In the genomic region with DNA sequence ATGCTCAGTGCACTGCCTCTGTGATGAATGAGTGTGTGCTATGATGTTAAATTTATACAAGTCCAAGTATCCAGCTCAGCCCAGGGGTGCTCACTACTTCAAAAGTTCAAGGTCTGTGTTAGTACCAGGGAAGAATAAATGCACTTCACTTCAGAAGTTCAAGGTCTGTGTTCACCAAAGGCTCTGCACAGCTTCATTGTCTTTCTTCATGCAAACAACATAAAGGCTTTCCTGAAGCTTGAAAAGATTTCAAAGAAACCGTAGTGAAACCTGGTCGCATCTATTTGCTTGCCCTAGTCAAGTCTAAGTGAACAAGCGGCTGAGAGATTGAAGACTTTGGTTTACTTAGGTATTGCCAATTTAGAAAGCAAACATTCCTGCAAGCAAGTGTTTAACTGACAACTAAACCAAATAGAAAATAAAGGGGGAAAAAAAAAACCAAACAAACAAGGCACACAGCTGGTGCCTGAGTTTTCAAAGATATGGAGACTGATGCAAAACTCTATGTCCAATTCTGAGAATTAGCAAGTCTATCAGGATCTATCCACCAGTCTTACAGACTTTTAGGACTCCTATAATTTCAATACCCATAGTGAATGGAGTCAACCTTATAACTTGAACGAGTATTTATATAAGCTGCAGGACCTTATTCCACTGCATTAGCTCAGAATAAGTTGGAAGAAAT, we compare ENCODE assay signal across 8 mouse cellular contexts. TPM values are rescaled to one million over a fixed set of nuclear protein-coding genes. Genes with fewer than 3 reads are reported as not detected.
DNase-seq lines count a peak whose midpoint lies in the region; ATAC-seq and TF ChIP-seq lines count a peak whose summit lies in the region.

No protein-coding gene starts in this region.

- H3K36me3 ChIP-seq in liver, embryonic 13.5 days: peaks cover 9% of the 10 kb centered on the region

- no peak for TF ChIP-seq POLR2A in cerebellum, adult 2 months (IDR thresholded peaks at IDR 0.05; ENCODE audit: borderline replicate concordance, insufficient read depth, low read length)

- TF ChIP-seq CTCF in cerebellum, adult 2 months (IDR thresholded peaks at IDR 0.05; ENCODE audit: borderline replicate concordance, insufficient read depth, low read depth, low read length): no peak

- no peaks in the 10 kb centered on the region for H3K9me3 ChIP-seq in liver, embryonic 13.5 days (replicated peaks)

- H3K4me3 ChIP-seq in cerebellum, adult 2 months (replicated peaks; ENCODE audit: insufficient read depth, low read depth, low read length): peak overlapping the region; percentile 85
- peak overlapping the region; percentile 95 for H3K4me3 ChIP-seq in liver, embryonic 13.5 days (replicated peaks)

- DNase-seq in cerebellum, adult 2 months: no peak
- DNase-seq in cerebellum, postnatal 25 days: no peak
- DNase-seq in thymus, postnatal 14 days: peak; percentile 25
- DNase-seq in thymus, adult 18-20 months: no peak
- no peak for DNase-seq in liver, embryonic 13.5 days
- no peak for DNase-seq in Muller cell, postnatal 12 days (ENCODE audit: inconsistent ontology term)
- DNase-seq in right cerebral cortex, postnatal 4 days: no peak
- no peak for DNase-seq in MN1 (ENCODE audit: low spot score)

- no peak for ATAC-seq in liver, embryonic 13.5 days (ENCODE audit: low read depth)

- H3K9ac ChIP-seq in liver, embryonic 13.5 days: peak overlapping the region; percentile 98

- peak overlapping the region; percentile 87 for H3K4me2 ChIP-seq in liver, embryonic 13.5 days

- H3K4me1 ChIP-seq in cerebellum, adult 2 months (ENCODE audit: control insufficient read depth, insufficient read depth, low read length): peaks cover 9% of the 10 kb centered on the region; the same call in 1 of the 2 replicates
- peaks cover 66% of the 10 kb centered on the region for H3K4me1 ChIP-seq in liver, embryonic 13.5 days (replicated peaks)

- H3K27ac ChIP-seq in cerebellum, adult 2 months (ENCODE audit: insufficient read depth, low read length): no peak overlapping the region
- peak overlapping the region; percentile 90 for H3K27ac ChIP-seq in liver, embryonic 13.5 days

- 56% methylated on average over 4 of the region's 4 CpGs for WGBS in cerebellum, adult 2 months
- WGBS in liver, embryonic 13.5 days (ENCODE audit: insufficient replicate concordance): 55% methylated on average over 4 of the region's 4 CpGs

- H3K27me3 ChIP-seq in cerebellum, adult 2 months (ENCODE audit: control insufficient read depth, insufficient read depth, low read length): no peaks in the 10 kb centered on the region
- H3K27me3 ChIP-seq in liver, embryonic 13.5 days: no peaks in the 10 kb centered on the region

RNA-seq across cellular contexts. Expression of a gene that starts 1.4 kb away (rescaled TPM):
- 79.6 and 86.3 TPM in 2 replicates for polyA plus RNA-seq in cerebellum, adult 2 months (2012; rRNA removed)
- 26.7 and 35.1 TPM in 2 replicates for polyA plus RNA-seq in liver, embryonic 13.5 days (2015; fragmentation: Nextera tagmentation; extraction: Ambion mirVana)
